ENCODE assay signal across 8 mouse cellular contexts in genomic region chr1:195241496-195241895, GRCm38 (mm10).
DNase-seq lines count a peak whose midpoint lies in the region; ATAC-seq lines count a peak whose summit lies in the region.

No protein-coding gene starts in this region.

- ATAC-seq in erythroblast, adult 5-6 weeks (replicated peaks; ENCODE audit: low FRiP score, poor library complexity, severe bottlenecking): no peak

- no peaks in the 10 kb centered on the region for H3K36me3 ChIP-seq in erythroblast, embryonic 14.5 days (ENCODE audit: control insufficient read depth)

- no peaks in the 10 kb centered on the region for H3K27me3 ChIP-seq in erythroblast, embryonic 14.5 days (ENCODE audit: control insufficient read depth)

- peak overlapping the region; percentile 57 for H3K4me3 ChIP-seq in erythroblast, embryonic 14.5 days (replicated peaks)

- peaks cover 2% of the 10 kb centered on the region for H3K4me1 ChIP-seq in erythroblast, embryonic 14.5 days (ENCODE audit: control insufficient read depth)

- DNase-seq in MN1 (ENCODE audit: low spot score): peak; percentile 96
- peak; percentile 89 for DNase-seq in cerebellum, adult 9-10 months
- DNase-seq in gonadal fat pad, adult 2 months (ENCODE audit: low read depth): peak; percentile 100
- peak; percentile 94 to 98 for DNase-seq in layer of hippocampus, postnatal 14 days (ENCODE audit: low spot score in 2 of 2)
- DNase-seq in mesoderm, embryonic 11.5 days (ENCODE audit: low read depth, low spot score): peak; percentile 100
- DNase-seq in telencephalon, adult 2 months (ENCODE audit: low read depth, low spot score): peak; percentile 100

- no peaks in the 10 kb centered on the region for H3K9me3 ChIP-seq in erythroblast, embryonic 14.5 days (ENCODE audit: control insufficient read depth, low read length)
